Mouse (Mus musculus): ENCODE measurements around the gene Adora3.

Gene Adora3

GRCm38 (mm10) chr3:105870558-105870957, at the start of gene Adora3, which contains the start of gene Tmigd3:
TSS of gene Adora3 (plus strand) at chr3:105870858.
TSS of gene Tmigd3 (plus strand) at chr3:105870903.
- DNase-seq (ENCODE audit: low spot score): no peak

DNA sequence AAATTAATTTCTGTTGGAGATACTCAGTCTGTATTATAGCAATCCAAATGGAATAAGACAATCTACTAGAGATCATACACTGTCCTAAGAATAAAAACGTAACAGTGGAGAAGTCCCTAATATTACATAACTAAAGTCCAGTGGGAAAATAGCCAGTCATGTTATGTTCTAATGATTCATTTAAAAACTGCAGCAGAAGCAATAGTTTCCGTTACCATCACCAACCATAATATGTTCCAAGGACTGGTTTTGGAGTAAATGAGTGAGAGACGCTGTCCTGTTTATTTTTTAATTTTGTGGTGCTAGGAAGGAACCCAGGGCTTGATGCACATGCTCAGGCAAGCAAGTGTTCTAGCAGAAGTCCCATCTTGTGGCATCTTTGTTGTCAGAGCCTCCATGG, 49.2 kb upstream of the Adora3 start:
- DNase-seq (ENCODE audit: low spot score): no peak

GRCm38 (mm10) chr3:105823609-105824008, 47.0 kb upstream of the Adora3 start:
- no peak for DNase-seq (ENCODE audit: low spot score)

GRCm38 (mm10) chr3:105824103-105824502, 46.6 kb upstream of the Adora3 start:
- no peak for DNase-seq (ENCODE audit: low spot score)

- DNase-seq (ENCODE audit: low spot score): no peak
These were observed 46.0 kb upstream of the Adora3 start for GRCm38 (mm10) chr3:105824704-105825103.

- no peak for DNase-seq (ENCODE audit: low spot score)
These were observed 45.0 kb upstream of the Adora3 start for GRCm38 (mm10) chr3:105825501-105826161.

- DNase-seq (ENCODE audit: low spot score): no peak
These were observed 39.1 kb upstream of the Adora3 start for GRCm38 (mm10) chr3:105831584-105831983.

GRCm38 (mm10) chr3:105835875-105836274, 34.8 kb upstream of the Adora3 start:
- DNase-seq (ENCODE audit: low spot score): no peak

DNA sequence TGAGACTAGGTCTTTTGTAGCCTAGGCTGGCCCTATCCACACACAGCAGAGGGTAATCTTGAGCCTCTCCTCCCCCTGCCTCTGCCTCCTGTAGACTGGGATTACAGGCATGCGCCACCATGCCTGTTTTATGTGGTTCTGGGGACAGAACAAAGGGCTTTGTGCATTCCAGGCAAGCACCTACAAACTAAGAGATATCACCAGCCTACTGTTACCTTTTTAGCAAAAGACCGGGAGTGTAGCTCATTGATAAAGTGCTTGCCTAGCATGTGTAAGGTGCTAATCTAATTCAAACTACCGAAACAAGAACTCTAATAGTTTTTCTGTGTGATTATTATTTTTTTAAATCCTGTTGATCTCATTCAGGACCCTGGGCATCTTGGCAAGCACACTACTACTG, 33.8 kb upstream of the Adora3 start:
- no peak for DNase-seq (ENCODE audit: low spot score)

- DNase-seq (ENCODE audit: low spot score): no peak
These were observed 32.0 kb upstream of the Adora3 start for GRCm38 (mm10) chr3:105838655-105839054.

GRCm38 (mm10) chr3:105839836-105840235, 30.8 kb upstream of the Adora3 start:
- DNase-seq (ENCODE audit: low spot score): no peak

DNA sequence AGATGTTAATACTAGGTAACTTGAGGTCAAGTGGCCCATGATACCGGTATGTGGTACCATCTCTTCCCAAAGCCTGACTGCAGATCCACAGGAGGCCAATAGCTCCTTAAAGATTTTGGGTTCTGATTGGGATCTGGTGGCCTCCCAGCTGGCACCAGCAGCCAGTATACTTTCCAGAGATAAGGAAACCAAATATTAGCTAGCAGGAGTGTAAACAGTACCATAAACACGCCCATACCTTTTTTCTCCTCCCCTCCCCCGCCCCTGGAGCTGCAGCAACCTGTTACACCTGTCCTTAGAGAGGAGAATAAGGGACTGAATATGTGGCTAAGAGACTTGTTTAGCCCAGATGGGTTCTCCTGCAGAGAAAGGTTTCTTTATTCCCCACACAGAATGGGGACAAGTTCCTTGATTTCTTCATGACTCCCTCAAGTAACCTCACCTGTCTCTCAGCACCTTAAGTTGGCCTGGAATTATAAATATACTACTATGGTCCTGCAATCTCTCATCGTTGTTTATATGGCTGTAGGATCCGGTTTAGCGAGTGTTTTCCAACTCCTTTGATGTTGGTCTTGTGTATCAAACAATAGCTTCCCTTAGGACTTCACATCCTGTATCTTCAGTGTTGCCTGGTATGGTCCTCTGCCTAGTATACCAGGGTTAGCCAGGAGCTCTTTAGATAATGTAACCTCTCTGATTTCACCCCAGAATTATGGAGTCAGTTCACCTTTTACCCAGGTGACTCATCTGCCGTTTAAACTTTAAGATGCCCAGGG, 24.2 kb upstream of the Adora3 start:
- DNase-seq (ENCODE audit: low spot score): no peak

DNA sequence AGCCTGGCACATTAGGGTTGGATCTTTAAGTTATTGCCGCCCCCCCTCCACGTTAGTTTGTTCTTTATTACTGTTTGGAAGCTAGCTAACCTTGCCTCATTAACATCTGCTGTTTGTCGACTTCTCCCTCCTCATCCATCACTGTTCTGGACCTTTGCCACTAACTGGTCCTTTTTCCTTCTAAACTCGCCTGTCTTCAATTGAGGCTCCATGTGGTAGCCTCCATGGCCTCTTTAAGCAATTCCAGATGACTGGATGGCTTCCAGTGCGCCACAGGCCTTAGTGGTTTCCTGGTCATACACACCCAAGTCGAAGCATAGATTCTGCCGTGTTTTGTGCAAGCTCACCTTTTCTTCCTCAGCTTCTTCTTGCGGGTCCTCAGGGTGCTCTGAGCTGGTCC, 16.9 kb upstream of the Adora3 start:
- DNase-seq (ENCODE audit: low spot score): no peak

DNA sequence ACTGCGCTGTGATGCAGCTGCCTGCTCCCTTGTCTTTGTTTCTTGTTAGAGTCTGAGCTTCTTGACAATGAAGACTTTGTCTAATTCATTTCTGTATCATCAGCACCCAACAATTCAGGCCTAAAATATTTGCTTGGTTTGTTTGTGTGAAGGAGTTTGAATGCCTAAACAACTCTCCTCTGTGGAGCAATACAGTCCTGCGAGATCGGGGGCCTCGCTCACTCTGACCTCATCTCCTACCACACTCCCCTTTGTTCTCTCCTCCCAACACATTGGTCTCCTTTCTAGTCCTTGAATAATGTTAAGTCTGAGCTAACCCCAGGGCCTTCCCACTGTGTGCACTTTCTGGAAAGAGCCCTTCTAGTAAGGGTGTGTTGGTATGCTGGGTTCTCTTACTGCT, 15.9 kb upstream of the Adora3 start:
- DNase-seq (ENCODE audit: low spot score): no peak

- no peak for DNase-seq (ENCODE audit: low spot score)
These were observed 13.1 kb upstream of the Adora3 start for GRCm38 (mm10) chr3:105857513-105857912.

- no peak for DNase-seq (ENCODE audit: low spot score)
These were observed 8.8 kb upstream of the Adora3 start for GRCm38 (mm10) chr3:105861747-105862366.

GRCm38 (mm10) chr3:105864123-105864522, 6.5 kb upstream of the Adora3 start:
- no peak for DNase-seq (ENCODE audit: low spot score)

DNA sequence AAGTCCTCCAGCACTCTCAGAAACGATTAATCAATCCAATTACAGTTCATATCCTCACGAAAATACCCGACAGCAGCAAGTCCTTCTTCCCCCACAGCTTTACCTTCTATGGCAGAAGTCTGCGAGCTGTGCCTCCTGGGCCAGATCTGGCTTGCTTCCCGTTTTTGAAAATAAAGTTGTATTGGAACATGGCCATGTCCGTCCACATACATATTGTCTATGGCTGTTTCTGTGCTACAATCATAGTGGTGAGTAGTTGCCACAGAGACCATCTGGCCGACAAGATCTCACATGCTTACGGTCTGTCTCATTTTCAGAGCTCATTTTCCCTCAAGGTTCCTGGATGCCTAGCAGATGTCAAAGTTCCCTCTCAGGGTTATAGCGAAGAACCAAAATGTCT, 5.5 kb upstream of the Adora3 start:
- no peak for DNase-seq (ENCODE audit: low spot score)

GRCm38 (mm10) chr3:105868135-105868534, 2.5 kb upstream of the Adora3 start:
- DNase-seq (ENCODE audit: low spot score): no peak

DNA sequence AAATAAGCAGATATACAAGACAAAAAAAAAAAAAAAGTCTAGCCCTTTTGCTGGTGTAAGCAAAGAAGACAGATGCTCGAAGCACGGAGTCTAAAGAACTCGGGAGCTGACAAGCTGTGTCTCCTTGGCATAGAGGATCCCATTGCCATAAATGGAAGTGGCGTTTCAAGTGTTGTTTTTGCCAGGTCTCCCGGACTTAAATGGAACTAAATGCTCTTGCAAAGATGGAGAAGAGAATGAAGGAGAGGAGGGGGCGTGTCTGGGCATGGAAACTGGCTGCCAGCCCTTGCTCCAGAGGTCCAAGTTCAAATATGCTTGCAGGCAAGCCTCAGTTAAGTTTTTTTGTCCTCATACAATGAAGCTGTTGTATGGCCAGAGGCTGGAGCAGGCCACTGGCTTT, 1.4 kb downstream of the Adora3 start:
- DNase-seq (ENCODE audit: low spot score): no peak

DNA sequence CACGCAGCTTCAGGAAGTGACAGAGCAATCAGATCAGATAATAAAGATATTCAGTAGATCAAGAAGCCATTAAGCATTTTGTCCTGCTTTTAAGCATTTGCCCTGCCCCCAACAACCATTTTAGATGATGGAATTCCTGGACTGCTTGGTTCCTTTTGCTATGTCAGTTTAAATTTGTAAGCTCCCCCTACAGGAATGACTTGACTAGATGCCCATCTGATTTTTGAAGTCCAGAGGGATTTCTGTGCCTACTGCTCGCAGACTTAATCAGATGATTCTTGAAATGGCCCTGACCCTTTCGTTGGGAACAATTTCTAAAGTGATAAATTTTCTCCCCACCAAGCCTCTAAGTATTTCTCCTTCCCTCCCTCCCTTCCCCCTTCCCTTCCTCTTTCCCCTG, 1.9 kb downstream of the Adora3 start:
- DNase-seq (ENCODE audit: low spot score): no peak

DNA sequence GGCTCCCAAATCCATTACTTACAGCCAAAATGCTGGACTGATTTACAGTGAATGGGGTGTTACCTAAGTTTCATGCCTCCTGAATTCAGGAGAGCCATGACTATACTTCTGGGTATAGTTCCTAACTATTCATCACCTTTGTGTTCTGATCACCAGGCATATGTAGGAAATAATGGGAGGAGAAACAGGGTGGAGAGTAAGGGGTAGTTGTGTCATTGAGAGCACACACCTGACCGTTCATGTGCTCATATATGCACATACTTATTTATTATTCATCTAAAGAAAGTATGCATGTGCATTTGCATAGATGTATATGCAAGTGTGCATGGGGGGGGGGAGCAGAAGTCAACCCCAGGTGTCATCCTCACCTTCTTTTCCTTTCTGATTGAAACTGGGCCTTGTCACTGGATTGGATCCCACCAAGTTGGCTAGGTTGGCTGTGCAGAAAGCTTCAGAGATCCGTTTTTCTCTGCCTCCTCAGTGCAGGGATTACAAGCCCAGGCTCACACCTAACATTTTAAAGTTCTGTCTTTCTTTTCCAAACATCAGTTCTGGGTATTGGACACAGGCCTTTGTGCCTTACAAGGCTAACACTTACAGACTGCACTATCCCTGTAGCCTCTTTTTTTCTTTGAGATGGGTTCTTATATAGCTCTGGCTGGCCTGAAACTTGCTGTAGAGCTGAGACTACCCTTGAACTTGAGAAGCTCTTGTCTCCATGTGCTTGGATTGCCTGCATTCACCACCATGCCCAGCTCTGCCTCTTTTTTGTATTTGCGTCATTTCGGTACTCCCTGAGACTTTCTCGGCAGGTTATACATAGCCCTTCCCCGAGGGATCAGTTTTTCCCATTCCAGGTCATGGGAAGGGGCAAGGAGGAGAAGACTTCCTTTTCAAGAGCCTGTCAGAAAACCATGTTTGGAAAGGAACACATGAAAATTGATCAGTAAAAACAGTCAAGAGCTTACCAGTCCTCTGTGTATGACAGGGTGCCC, 3.1 kb downstream of the Adora3 start:
- DNase-seq (ENCODE audit: low spot score): no peak

Measured in layer of hippocampus, adult 9-10 months (tissue).